Mouse (Mus musculus) stomach, embryonic 16.5 days (tissue): ENCODE data around the gene Oard1. TPM values are rescaled to one million over a fixed set of nuclear protein-coding genes. Genes with fewer than 3 reads are reported as not detected.

ENCODE experiments used
- ATAC-seq: fragments of 200-750 bp; cut with Nextera tagmentation; 2 replicates; pipeline ENCODE4 v1.8.0; 2017; ENCODE audit warnings: moderate number of reproducible peaks, moderate TSS enrichment; ENCODE audit not compliant: insufficient read depth, low FRiP score
- H3K27ac ChIP-seq: fragments of 300-500 bp; sonication (generic); 2 replicates; pipeline ENCODE4 v1.5.1; 2014; ENCODE audit warnings: low read length
- H3K27me3 ChIP-seq: fragments of 300-500 bp; sonication (generic); 2 replicates; pipeline ENCODE4 v1.6.1; 2014; ENCODE audit warnings: low read length, control low read depth, mixed read lengths; ENCODE audit not compliant: control insufficient read depth, insufficient read depth
- H3K36me3 ChIP-seq: fragments of 300-500 bp; sonication (generic); 2 replicates; pipeline ENCODE4 v1.6.1; 2014; ENCODE audit warnings: low read length; ENCODE audit not compliant: control insufficient read depth, insufficient read depth
- H3K4me1 ChIP-seq: fragments of 300-500 bp; sonication (generic); 2 replicates; pipeline ENCODE4 v1.6.1; 2014; ENCODE audit warnings: low read length, control low read depth, mixed read lengths; ENCODE audit not compliant: control insufficient read depth, insufficient read depth
- H3K4me2 ChIP-seq: fragments of 300-500 bp; sonication (generic); 2 replicates; pipeline ENCODE4 v1.6.1; 2014; ENCODE audit warnings: low read depth, low read length, mixed read lengths
- H3K4me3 ChIP-seq: fragments of 300-500 bp; sonication (generic); replicated peaks from 2 replicates; pipeline ENCODE4 v1.5.1; 2014; ENCODE audit warnings: mild to moderate bottlenecking, low read length
- H3K9ac ChIP-seq: fragments of 300-500 bp; sonication (generic); 2 replicates; pipeline ENCODE4 v1.6.1; 2014; ENCODE audit warnings: low read length
- H3K9me3 ChIP-seq: fragments of 300-500 bp; sonication (generic); replicated peaks from 2 replicates; pipeline ENCODE4 v1.6.1; 2016; ENCODE audit warnings: low read length, control low read depth; ENCODE audit not compliant: control insufficient read depth
- WGBS: fragments of 180-500 bp; shearing (Covaris S2); extraction: QIAGEN DNeasy Blood & Tissue Kit; methylation state at CpG from one replicate; pipeline ENCODE4 v1.1.7; 2014; 5-methylcytosine and 5-hydroxymethylcytosine counted together
- polyA plus RNA-seq: library from polyadenylated mRNA; unstranded; fragments of >200 nt; fragmentation: Nextera tagmentation; extraction: Ambion mirVana; gene quantifications from 2 replicates; pipeline ENCODE4 v1.2.1, GENCODE M21; 2015

The Oard1 gene
- polyA plus RNA-seq, 1 experiment from 2014 or later = 54.4 TPM

GRCm38 (mm10) chr17:48437421-48437911 is 27.7 kb downstream of the Oard1 start:
- H3K9ac ChIP-seq = no peak overlapping the region
- H3K4me2 ChIP-seq = no peak overlapping the region
- WGBS = 27% methylated on average over 7 of the region's 7 CpGs
- H3K27me3 ChIP-seq = no peaks in the 10 kb centered on the region
- H3K4me1 ChIP-seq = peaks cover 23% of the 10 kb centered on the region
- H3K27ac ChIP-seq = peak overlapping the region; percentile 55
- H3K9me3 ChIP-seq = no peaks in the 10 kb centered on the region
- no peak overlapping the region for H3K4me3 ChIP-seq
- no peaks in the 10 kb centered on the region for H3K36me3 ChIP-seq
- ATAC-seq = peak; percentile 9; the same call in 1 of the 2 replicates

GRCm38 (mm10) chr17:48442745-48443457 is 33.1 kb downstream of the Oard1 start:
- H3K4me1 ChIP-seq = no peaks in the 10 kb centered on the region
- H3K9ac ChIP-seq = no peak overlapping the region
- H3K9me3 ChIP-seq = no peaks in the 10 kb centered on the region
- 57% methylated on average over 7 of the region's 7 CpGs for WGBS
- H3K27me3 ChIP-seq = no peaks in the 10 kb centered on the region
- no peaks in the 10 kb centered on the region for H3K36me3 ChIP-seq
- no peak overlapping the region for H3K4me2 ChIP-seq
- ATAC-seq = no peak
- no peak overlapping the region for H3K27ac ChIP-seq
- H3K4me3 ChIP-seq = no peak overlapping the region

- Histone ChIP-seq H3K9ac (no peak overlapping the region), H3K36me3 (no peaks in the 10 kb centered on the region), H3K4me3 (no peak overlapping the region), H3K27me3 (no peaks in the 10 kb centered on the region), H3K4me1 (no peaks in the 10 kb centered on the region), H3K27ac (no peak overlapping the region), H3K9me3 (no peaks in the 10 kb centered on the region), H3K4me2 (no peak overlapping the region)
- no peak for ATAC-seq
- WGBS = 71% methylated on average over 16 of the region's 16 CpGs
These were observed 33.8 kb downstream of the Oard1 start for GRCm38 (mm10) chr17:48443542-48444145.

GRCm38 (mm10) chr17:48447675-48448074 is 37.9 kb downstream of the Oard1 start:
- Histone ChIP-seq H3K27ac (no peak overlapping the region), H3K9ac (no peak overlapping the region), H3K36me3 (no peaks in the 10 kb centered on the region), H3K4me3 (no peak overlapping the region), H3K27me3 (no peaks in the 10 kb centered on the region), H3K9me3 (no peaks in the 10 kb centered on the region), H3K4me2 (no peak overlapping the region), H3K4me1 (peaks cover 4% of the 10 kb centered on the region; the same call in 1 of the 2 replicates)
- WGBS = 72% methylated on average over 8 of the region's 8 CpGs
- no peak for ATAC-seq

- H3K9ac ChIP-seq = no peak overlapping the region
- no peak; the same call in 1 of the 2 replicates for ATAC-seq
- H3K4me1 ChIP-seq = peaks cover 4% of the 10 kb centered on the region; the same call in 1 of the 2 replicates
- H3K4me3 ChIP-seq = no peak overlapping the region
- H3K27ac ChIP-seq = no peak overlapping the region
- H3K9me3 ChIP-seq = no peaks in the 10 kb centered on the region
- no peak overlapping the region for H3K4me2 ChIP-seq
- no peaks in the 10 kb centered on the region for H3K27me3 ChIP-seq
- H3K36me3 ChIP-seq = no peaks in the 10 kb centered on the region
- 80% methylated on average over 13 of the region's 13 CpGs for WGBS
These were observed 41.0 kb downstream of the Oard1 start for GRCm38 (mm10) chr17:48450666-48451352.

GRCm38 (mm10) chr17:48451353-48451675 is 41.5 kb downstream of the Oard1 start, which contains the start of gene Tspo2:
Gene Tspo2, minus strand, starts transcription at chr17:48451522.
- no peaks in the 10 kb centered on the region for H3K9me3 ChIP-seq
- 40% methylated on average over 7 of the region's 7 CpGs for WGBS
- H3K4me1 ChIP-seq = peaks cover 4% of the 10 kb centered on the region; the same call in 1 of the 2 replicates
- no peaks in the 10 kb centered on the region for H3K36me3 ChIP-seq
- no peaks in the 10 kb centered on the region for H3K27me3 ChIP-seq
- peak within 1 kb of the TSS; percentile 22; the same call in 1 of the 2 replicates for H3K27ac ChIP-seq
- H3K4me2 ChIP-seq = no peak within 1 kb of the TSS
- H3K4me3 ChIP-seq = no peak within 1 kb of the TSS
- H3K9ac ChIP-seq = 0 out of 2 replicates have a peak within 1 kb of the TSS, but pooled peaks have one; percentile 7
- no peak; the same call in 1 of the 2 replicates for ATAC-seq

- no peaks in the 10 kb centered on the region for H3K36me3 ChIP-seq
- no peaks in the 10 kb centered on the region for H3K9me3 ChIP-seq
- peaks cover 4% of the 10 kb centered on the region; the same call in 1 of the 2 replicates for H3K4me1 ChIP-seq
- H3K27me3 ChIP-seq = no peaks in the 10 kb centered on the region
- 0 out of 2 replicates have a peak overlapping the region, but pooled peaks have one; percentile 7 for H3K9ac ChIP-seq
- 61% methylated on average over 9 of the region's 9 CpGs for WGBS
- H3K4me2 ChIP-seq = no peak overlapping the region
- no peak for ATAC-seq
- H3K4me3 ChIP-seq = no peak overlapping the region
- peak overlapping the region; percentile 22; the same call in 1 of the 2 replicates for H3K27ac ChIP-seq
These were observed 42.1 kb downstream of the Oard1 start for GRCm38 (mm10) chr17:48451753-48452444.

GRCm38 (mm10) chr17:48453489-48453888 is 43.7 kb downstream of the Oard1 start:
- Histone ChIP-seq H3K27me3 (no peaks in the 10 kb centered on the region), H3K27ac (no peak overlapping the region), H3K4me1 (peaks cover 4% of the 10 kb centered on the region; the same call in 1 of the 2 replicates), H3K4me2 (no peak overlapping the region), H3K9me3 (no peaks in the 10 kb centered on the region), H3K36me3 (no peaks in the 10 kb centered on the region), H3K4me3 (no peak overlapping the region), H3K9ac (no peak overlapping the region)
- WGBS = 76% methylated on average over 7 of the region's 7 CpGs
- no peak for ATAC-seq
